Mouse (Mus musculus): Measurements from ENCODE around the gene Cadm1.

DNA sequence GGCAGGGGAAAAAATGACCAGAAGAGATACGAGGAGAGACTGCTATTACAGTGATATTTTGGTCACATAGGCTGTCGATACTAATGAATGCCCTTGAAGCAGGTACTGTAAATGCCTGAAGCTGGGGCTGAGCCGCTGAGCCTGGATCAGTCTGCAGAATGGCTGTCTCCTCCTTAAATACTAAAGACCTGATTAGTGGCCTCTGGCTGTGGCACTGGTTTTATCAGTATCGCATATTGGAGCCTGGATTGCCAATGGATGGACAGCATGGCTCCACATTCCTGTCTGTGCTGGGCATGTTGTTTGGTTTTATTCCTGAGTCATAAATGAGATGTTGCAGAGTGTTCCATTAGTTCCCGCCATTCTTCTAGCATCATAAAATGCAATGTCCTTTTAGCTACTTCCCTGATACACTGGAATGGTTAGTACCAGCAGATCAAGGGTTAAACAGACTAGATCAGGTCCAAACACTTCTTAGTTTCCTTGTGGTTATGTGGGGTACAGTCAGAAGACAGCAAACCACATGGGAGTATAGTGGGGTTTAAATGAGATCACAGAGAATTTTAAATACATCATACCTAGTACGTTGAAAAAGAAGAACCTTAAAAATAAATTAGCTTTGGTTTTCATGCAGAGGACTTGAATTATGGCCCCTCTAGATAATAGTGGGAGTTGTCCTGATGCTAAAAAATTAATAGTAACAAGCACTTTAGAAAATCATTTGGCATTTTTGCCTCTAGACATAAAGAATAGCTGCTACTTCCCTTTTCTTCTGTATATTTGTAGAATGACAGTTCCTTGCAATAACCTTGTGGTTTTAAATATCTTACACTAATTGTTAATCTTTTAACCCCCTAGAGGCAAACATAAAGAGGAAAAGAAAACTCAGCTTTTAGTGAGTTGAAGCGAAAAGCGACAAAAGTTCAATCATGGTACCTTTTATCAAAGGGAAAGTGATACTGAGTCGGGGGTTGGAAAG, 247.3 kb downstream of the Cadm1 start:
- TF ChIP-seq CTCF (IDR thresholded peaks at IDR 0.05; ENCODE audit: low read depth) (no peak), EP300 (IDR thresholded peaks at IDR 0.05; ENCODE audit: low read depth) (no peak)

All from liver, postnatal 0 days (tissue).